Mouse (Mus musculus) subcutaneous adipose tissue, adult 2 months (tissue): Measurements from ENCODE around the gene Znfx1. TPM values are rescaled to one million over a fixed set of nuclear protein-coding genes. Genes with fewer than 3 reads are reported as not detected.

Experiments
- polyA plus RNA-seq: library from polyadenylated mRNA; depleted of rRNA; stranded (reverse); fragments of >200 nt; gene quantifications from 2 replicates; pipeline ENCODE4 v1.2.3, GENCODE M21; 2012; ENCODE audit warnings: low replicate concordance; rRNA removed

Znfx1 gene
- polyA plus RNA-seq, result 48.4 and 54.2 TPM in 2 replicates

DNA sequence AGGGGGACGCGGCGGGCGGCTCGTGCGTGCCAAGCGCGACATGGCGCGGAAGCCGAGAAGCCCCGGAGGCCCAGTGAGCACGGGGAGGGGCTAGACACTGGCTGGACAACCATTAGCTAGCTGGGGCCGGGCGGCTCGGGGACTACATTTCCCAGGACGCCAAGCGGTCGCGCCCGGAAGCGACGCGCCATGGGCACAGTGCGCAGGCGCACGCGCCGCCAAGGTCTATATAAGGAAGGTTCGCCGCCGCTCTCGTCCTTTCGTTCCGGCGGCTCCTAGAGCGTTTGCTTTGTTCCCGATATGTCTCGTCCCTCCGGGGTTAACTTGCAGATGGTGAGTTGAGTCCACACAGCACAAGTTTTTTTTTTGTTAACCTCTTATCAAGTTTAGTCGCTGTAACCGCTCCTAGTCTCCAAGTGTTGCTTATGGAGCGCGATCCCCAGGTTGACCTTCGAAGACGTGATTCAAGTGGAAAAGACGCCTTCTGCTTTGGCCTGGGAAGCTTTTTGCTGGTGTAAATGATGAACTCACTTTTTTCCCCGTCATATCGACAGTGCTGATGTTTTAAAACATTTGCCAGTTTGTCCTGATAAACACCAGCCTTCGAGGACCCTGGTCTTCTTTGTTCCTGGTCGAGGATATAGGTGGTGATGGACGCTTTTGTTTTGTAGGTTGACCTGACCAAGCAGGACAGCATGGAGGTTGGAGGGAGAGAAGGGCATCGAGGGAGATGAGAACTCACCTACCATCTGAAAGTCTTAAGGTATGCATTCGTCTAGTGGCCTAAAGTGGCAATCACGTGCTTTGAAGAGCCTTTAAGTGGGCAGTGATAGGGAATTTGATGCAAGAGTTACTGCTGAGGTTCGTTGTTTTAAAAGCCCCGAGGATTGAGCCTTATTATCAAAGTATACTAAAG, at the start of gene Znfx1:
Gene Znfx1, minus strand, starts transcription at position 51 of the 916 bp plus-strand sequence.

GRCm38 (mm10) chr2:167014702-167015381, 48.0 kb downstream of the Znfx1 start, which contains the start of gene Ddx27:
Gene Ddx27, plus strand, starts transcription at chr2:167015193.

GRCm38 (mm10) chr2:166995796-166996532, 66.9 kb downstream of the Znfx1 start, which contains the start of gene Stau1:
Gene Stau1, minus strand, starts transcription at chr2:166996299.

Other genes with a start within 250 kb of the Znfx1 start
- gene Cse1l, start 157.0 kb downstream of the Znfx1 start, polyA plus RNA-seq, result 15.8 and 26.8 TPM in 2 replicates
- 45.6 and 46.8 TPM in 2 replicates for gene Stau1, start 66.7 kb downstream of the Znfx1 start, polyA plus RNA-seq
- 25.8 and 35.6 TPM in 2 replicates for gene Ddx27, start 47.8 kb downstream of the Znfx1 start, polyA plus RNA-seq
- gene Kcnb1, start 127.1 kb upstream of the Znfx1 start, polyA plus RNA-seq, result 25.9 and 46.8 TPM in 2 replicates
- 39.1 and 89.7 TPM in 2 replicates for gene Ptgis, start 177.6 kb upstream of the Znfx1 start, polyA plus RNA-seq